Mouse (Mus musculus) A20 (cell line): ENCODE results near the gene Cyren.
A peak's percentile ranks its signal among the peaks of the same experiment; 100 is the strongest.

Experiments used
- DNase-seq: peaks from one replicate; pipeline ENCODE4 v3.0.0-alpha.2; 2011; ENCODE audit warnings: low read depth, low spot score

Cyren gene

GRCm38 (mm10) chr6:34877509-34878321 lies at the start of gene Cyren:
TSS of gene Cyren (minus strand) at chr6:34878060.
- peak; percentile 94 for DNase-seq

- DNase-seq = no peak
These were observed 49.7 kb upstream of the Cyren start for GRCm38 (mm10) chr6:34927594-34927993.

GRCm38 (mm10) chr6:34927156-34927555 lies 49.3 kb upstream of the Cyren start:
- peak; percentile 61 for DNase-seq

DNA sequence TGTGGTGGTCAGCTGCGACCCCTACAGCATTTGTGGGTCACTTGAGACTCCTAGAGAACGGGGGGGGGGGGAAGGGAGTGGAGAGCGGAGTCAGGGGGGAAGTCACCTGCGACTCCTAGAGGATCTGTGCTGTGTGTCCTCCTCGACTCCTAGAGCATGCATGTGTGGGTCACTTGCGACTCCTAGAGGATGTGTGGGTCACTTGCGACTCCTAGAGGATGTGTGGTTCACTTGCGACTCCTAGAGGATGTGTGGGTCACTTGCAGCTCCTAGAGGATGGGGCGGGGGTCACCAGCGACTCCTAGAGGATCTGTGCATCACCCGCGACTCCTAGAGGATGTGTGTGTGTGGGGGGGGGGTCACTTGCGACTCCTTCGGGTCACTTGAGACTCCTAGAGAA lies 44.1 kb upstream of the Cyren start:
- DNase-seq = peak; percentile 76

GRCm38 (mm10) chr6:34920631-34921030 lies 42.8 kb upstream of the Cyren start:
- no peak for DNase-seq

GRCm38 (mm10) chr6:34919956-34920355 lies 42.1 kb upstream of the Cyren start, which contains the start of gene Stra8:
TSS of gene Stra8 (plus strand) at chr6:34920163.
- no peak for DNase-seq

GRCm38 (mm10) chr6:34919146-34919545 lies 41.3 kb upstream of the Cyren start:
- no peak for DNase-seq

DNA sequence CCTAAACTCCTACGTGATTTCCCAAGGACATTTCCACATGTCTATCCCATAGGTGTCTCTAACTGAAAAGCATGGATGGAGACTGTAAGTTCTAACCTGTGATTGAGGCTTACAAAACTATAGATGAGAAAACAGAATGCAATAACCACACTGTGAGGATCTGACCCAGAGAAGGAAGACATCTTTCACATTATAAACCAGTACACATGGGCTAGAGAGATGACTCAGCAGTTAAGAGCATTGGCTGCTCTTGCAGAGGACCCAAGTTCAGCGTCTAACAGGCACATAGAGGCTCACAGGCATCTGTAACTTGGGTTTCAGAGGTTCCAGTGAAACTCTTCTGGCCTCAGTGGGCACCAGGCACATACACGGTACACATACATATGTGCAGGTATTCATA lies 36.6 kb upstream of the Cyren start:
- no peak for DNase-seq

DNA sequence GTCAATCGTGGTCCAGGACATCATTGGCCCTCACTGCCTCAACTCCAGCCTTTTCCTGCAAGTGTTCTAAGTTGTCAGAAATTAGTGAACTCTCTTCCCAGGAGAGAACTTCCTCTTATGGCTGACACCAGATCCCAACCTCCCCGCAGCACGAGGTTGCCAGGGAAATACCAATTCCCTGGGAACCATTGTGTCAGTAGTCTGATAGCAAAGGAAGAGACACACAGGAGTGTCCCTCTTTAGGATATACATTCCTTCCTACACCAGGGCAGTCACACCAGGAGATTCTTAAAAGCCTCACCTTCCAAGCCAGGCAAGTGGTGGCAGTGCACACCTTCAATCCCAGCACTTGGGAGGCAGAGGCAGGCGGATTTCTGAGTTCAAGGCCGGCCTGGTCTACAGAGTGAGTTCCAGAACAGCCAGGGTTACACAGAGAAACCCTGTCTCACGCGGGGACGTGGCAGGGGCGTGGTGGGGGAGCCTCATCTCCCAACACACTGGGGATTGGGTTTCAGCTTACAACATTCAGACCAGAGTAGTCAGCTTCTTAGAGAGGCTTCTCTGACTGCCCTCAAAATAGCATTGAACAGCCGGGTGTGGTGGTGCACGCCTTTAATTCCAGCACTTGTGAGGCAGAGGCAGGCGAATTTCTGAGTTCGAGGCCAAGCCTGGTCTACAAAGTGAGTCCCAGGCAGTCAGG lies 35.6 kb upstream of the Cyren start:
- DNase-seq = no peak

DNA sequence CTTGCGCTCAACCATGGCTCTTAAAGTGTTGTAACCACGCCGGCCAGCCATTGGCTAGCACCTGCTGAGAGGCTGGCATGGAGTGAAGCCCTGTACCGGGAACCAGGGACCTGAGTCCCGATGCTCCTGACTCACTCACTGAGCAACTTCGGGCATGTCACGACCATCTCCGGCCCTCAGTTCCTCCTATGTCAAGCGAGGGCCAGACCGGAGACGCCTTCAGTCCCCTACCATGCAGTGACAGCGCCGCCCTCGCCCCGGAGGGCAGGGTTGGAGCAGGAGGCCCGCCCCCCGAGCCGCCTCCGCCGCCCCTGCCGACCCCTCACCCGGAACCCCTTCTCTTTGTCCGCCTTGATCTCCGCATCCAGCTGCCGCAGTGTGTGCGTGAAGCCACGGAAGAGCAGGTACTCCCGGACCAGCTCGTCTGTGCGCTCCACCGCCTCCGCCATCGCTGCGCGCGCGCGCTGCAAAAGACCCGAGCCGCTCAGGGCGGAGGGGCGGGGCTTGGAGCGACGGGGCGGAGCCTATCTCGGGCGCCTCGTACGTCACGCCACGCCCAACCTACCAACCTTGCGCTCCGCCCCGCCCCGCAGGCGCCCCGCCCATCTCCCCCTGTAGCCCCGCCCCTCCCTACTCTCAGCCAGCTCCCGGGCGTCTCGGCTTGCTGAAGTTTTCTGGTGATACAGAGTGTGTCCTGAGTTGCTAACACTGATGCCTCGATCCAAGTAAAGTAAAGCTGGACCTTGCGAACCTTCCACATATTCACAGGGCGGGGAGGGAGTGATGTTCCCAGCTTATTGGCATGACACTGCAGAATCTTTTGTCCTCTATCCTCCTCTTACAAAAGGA lies 32.7 kb upstream of the Cyren start, which contains the start of gene Wdr91:
Gene Wdr91 (minus strand): TSS at position 506 of the 849 bp plus-strand sequence.
- peak; percentile 95 for DNase-seq

- DNase-seq = no peak
These were observed 31.9 kb upstream of the Cyren start for GRCm38 (mm10) chr6:34909631-34910345.

DNA sequence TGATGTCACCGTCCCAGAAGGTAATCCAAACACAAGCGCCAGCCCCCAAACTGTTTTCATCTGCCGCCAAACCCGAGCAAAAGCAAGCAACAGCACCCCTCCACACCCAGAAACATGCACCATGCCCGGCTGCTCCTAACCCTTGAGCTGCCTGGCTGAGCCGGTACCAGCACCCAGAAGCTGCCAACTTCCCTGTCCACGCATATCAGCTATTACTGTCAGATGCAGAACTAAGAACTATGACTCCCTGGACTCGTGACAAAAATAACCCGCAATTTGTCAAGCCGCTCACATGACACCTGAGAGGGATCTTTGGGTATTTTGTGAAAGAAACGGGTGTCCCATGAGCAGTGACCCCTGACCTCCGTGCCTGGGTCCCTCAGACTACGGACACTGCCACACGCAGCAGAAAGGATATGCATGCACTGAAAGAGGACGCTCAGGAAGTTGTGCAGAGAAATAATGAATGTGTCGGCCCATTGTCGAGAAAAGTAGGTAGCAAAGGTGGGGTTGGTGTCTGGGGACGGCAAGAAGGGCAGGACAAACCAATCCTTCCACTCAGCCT lies 29.9 kb upstream of the Cyren start:
- DNase-seq = no peak

- no peak for DNase-seq
These were observed 29.3 kb upstream of the Cyren start for GRCm38 (mm10) chr6:34907121-34907614.

GRCm38 (mm10) chr6:34906661-34907060 lies 28.8 kb upstream of the Cyren start:
- no peak for DNase-seq

DNA sequence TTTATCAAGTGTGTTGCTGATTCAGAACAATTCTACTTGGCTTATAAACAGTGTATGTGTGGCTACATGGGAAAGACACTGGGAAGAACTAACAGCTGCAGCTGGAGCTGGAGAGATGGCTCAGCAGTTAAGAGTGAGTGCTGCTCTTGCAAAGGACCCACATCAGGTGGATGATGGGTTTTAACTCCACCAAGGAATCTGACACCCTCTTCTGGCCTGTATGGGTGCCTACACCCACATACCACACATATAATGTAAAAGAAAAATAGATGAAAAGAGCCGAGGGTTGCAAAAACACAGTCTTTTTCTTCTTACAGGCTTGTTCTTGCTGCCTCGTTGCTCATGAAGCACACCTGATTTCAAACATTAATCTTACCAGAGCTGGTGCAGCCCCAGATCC lies 28.3 kb upstream of the Cyren start:
- peak; percentile 29 for DNase-seq

- no peak for DNase-seq
These were observed 26.5 kb upstream of the Cyren start for GRCm38 (mm10) chr6:34904361-34904760.

GRCm38 (mm10) chr6:34903851-34904250 lies 26.0 kb upstream of the Cyren start:
- no peak for DNase-seq

DNA sequence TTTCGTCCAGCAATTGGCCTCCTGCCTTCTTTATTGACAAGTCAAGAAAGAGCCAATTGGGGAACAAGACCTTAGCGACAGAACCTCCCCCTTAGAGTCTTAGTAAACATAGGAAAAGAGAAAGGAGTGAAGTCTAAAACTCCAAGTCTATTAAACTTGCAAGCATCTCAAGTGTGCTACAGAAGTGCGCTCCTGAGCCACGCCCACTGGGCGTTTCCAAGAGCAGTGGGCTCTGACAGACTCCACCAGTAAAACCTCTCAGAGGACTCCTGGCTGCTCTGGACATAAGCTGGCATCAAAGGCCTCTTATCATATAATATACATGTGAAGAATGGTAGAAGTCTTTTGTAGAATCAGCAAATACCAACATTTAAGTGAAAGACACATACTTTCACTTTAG lies 25.6 kb upstream of the Cyren start:
- DNase-seq = peak; percentile 21

GRCm38 (mm10) chr6:34902578-34902977 lies 24.7 kb upstream of the Cyren start:
- DNase-seq = no peak

DNA sequence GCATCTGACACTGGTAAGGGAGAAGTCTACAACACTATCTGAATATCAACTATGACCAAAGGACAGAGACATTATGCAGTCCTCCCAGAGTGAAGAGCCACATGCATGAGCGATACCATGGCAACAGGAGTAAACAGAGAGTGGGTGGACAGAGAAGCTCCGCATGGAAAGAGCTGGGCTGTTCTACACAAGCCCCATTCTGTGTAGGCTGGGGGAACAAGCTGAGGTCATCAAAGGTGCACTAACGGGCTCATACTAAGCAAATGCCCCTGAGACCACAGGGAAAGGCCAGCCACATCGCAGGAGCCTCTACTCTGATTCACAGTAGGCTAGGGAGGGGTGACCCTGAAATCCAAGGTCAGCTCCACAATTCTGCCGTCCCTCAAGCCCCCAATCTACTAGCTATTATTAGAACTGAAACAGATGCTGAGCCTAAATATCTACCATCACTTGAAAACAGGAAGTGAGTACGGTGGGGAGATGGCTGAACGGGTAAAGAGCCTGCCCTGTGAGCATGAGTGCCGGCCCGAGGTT lies 24.1 kb upstream of the Cyren start:
- peak; percentile 85 for DNase-seq
